Mouse (Mus musculus): ENCODE measurements around the gene Abca7. TPM values are rescaled to one million over a fixed set of nuclear protein-coding genes. Genes with fewer than 3 reads are reported as not detected.

The Abca7 gene
- polyA plus RNA-seq, 1 experiment from 2014 or later: 3.1 TPM

DNA sequence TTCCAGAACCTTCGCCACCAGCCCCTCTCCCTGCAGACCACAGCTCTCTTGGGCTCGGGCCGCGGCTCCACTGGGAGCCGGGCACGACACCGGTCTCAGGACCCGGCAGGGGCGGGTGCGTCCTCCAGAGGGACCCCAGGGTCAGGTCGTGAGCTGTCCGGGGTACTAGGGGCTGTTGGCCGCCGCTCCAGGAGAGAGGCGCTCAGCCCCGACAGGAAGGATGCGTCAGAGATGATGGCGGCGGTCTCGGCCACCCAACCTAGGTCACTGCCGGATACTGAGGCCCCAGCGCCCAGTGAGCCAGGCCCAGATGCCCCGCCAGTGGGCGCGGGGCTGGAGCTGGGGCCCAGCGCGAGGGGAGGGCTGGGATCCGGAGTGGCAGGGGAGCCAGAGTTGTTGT is 19.0 kb upstream of the Abca7 start:
- Histone ChIP-seq H3K9ac (replicated peaks) (no peak overlapping the region), H3K36me3 (replicated peaks; ENCODE audit: insufficient read depth, low read length) (peaks cover 38% of the 10 kb centered on the region), H3K4me2 (ENCODE audit: low read depth, low read length) (no peak overlapping the region), H3K9me3 (ENCODE audit: low read length) (peaks cover 9% of the 10 kb centered on the region; the same call in 1 of the 2 replicates), H3K4me1 (ENCODE audit: insufficient read depth) (peaks cover 5% of the 10 kb centered on the region), H3K27ac (ENCODE audit: low read depth) (no peak overlapping the region), H3K4me3 (ENCODE audit: low read depth, low read length) (no peak overlapping the region), H3K27me3 (ENCODE audit: insufficient read depth, low read length) (0 out of 2 replicates have a peak, but pooled peaks cover under 1% of the 10 kb centered on the region)
- no peak for TF ChIP-seq CTCF (IDR thresholded peaks at IDR 0.05; ENCODE audit: low read depth)
- TF ChIP-seq EP300 (IDR thresholded peaks at IDR 0.05; ENCODE audit: low read depth): no peak
- WGBS (ENCODE audit: insufficient replicate concordance): 95% methylated on average over 28 of the region's 28 CpGs
- ATAC-seq (no peak), DNase-seq (no peak)

DNA sequence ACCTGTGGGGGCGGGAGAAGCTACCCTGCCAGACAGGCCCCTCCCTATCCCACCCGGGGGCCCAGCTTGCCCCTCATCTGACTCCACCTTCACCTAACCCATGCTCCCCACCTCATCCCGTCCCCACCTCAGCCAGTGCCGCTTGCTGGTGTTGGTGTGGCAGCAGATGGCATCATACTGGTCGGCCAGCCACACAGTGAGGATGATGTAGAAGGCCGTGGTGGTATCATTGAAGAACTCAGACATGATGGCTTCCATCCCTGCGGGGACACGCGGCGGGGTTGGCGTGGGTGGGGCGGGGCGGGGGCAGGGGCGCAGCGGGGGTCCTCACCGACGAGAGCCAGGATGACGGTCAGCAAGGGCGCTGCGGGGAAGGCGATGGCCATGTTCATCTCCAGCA is 18.2 kb upstream of the Abca7 start:
- Histone ChIP-seq H3K9ac (replicated peaks) (no peak overlapping the region), H3K9me3 (ENCODE audit: low read length) (peaks cover 9% of the 10 kb centered on the region; the same call in 1 of the 2 replicates), H3K36me3 (replicated peaks; ENCODE audit: insufficient read depth, low read length) (peaks cover 40% of the 10 kb centered on the region), H3K27ac (ENCODE audit: low read depth) (no peak overlapping the region), H3K4me3 (ENCODE audit: low read depth, low read length) (no peak overlapping the region), H3K27me3 (ENCODE audit: insufficient read depth, low read length) (no peaks in the 10 kb centered on the region), H3K4me2 (ENCODE audit: low read depth, low read length) (no peak overlapping the region), H3K4me1 (ENCODE audit: insufficient read depth) (peaks cover 10% of the 10 kb centered on the region)
- TF ChIP-seq EP300 (IDR thresholded peaks at IDR 0.05; ENCODE audit: low read depth) (no peak), CTCF (IDR thresholded peaks at IDR 0.05; ENCODE audit: low read depth) (no peak)
- 93% methylated on average over 17 of the region's 21 CpGs for WGBS (ENCODE audit: insufficient replicate concordance)
- ATAC-seq (no peak), DNase-seq (no peak)

DNA sequence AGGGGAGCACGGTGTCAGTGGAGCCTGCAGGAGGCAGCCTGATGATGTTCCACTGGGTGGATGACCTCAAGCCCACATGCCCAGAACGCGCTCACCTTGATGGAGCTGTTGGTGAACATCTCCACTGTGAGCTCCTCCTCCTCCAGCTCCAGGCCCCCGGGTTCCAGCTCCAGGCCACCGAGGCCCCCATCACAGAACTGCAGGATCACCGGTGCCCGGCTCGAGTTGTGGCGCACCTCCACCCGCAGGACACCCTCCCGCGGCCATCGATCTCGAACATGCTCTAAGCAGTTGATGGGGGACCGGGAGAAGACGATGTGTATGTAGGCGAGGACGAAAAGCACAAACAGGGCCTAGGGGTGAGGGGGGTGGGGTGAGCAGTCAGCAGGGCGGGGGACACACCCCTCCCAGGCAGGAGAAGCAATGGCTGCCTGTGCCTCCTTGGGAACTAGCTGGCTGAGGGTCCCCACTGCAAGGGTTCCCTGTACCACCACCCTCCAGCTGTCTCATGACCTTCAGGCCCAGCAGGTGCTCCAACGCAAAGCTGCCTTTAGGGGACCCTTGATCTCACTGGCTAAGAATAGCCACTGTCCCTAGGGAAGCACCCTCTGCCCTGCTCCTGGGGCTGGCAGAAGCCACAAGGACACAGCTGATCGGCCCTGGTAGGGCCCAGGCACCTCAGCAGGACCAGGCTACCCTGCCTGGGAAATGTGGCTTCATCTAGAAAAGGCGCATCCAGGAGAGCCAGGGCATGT is 16.7 kb upstream of the Abca7 start:
- DNase-seq: no peak
- H3K27ac ChIP-seq (ENCODE audit: low read depth): no peak overlapping the region
- no peak for ATAC-seq
- no peak overlapping the region for H3K4me2 ChIP-seq (ENCODE audit: low read depth, low read length)
- WGBS (ENCODE audit: insufficient replicate concordance): 87% methylated on average over 22 of the region's 22 CpGs
- no peak overlapping the region for H3K4me3 ChIP-seq (ENCODE audit: low read depth, low read length)
- no peak for TF ChIP-seq EP300 (IDR thresholded peaks at IDR 0.05; ENCODE audit: low read depth)
- TF ChIP-seq CTCF (IDR thresholded peaks at IDR 0.05; ENCODE audit: low read depth): no peak
- peaks cover 40% of the 10 kb centered on the region for H3K36me3 ChIP-seq (replicated peaks; ENCODE audit: insufficient read depth, low read length)
- peaks cover 15% of the 10 kb centered on the region for H3K4me1 ChIP-seq (ENCODE audit: insufficient read depth)
- H3K27me3 ChIP-seq (ENCODE audit: insufficient read depth, low read length): no peaks in the 10 kb centered on the region
- peaks cover 9% of the 10 kb centered on the region; the same call in 1 of the 2 replicates for H3K9me3 ChIP-seq (ENCODE audit: low read length)
- no peak overlapping the region for H3K9ac ChIP-seq (replicated peaks)

DNA sequence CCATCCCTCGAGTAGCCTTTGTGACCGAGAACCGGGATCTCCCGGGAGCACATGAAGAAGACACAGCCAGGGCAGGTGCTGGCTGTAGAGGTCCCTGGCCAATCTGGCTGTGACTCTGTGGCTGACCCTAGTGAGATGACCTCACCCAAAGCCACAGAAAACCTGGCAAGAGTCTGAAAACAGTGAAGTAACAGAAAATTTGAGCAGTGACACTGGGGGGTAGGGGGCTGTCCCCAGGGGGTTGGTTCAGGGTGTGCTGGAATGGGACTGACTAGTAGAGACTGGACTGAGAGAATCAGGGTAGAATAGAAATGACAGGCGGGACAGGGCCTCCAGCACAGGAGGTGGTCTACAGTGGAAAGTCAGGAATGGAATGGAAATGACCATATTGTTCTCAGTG is 13.1 kb upstream of the Abca7 start:
- Histone ChIP-seq H3K27me3 (ENCODE audit: insufficient read depth, low read length) (peaks cover 7% of the 10 kb centered on the region; the same call in 1 of the 2 replicates), H3K27ac (ENCODE audit: low read depth) (peak overlapping the region; percentile 88), H3K9ac (replicated peaks) (peak overlapping the region; percentile 87), H3K4me3 (ENCODE audit: low read depth, low read length) (peak overlapping the region; percentile 72), H3K4me1 (ENCODE audit: insufficient read depth) (peaks cover 38% of the 10 kb centered on the region), H3K9me3 (ENCODE audit: low read length) (no peaks in the 10 kb centered on the region), H3K4me2 (ENCODE audit: low read depth, low read length) (peak overlapping the region; percentile 78), H3K36me3 (replicated peaks; ENCODE audit: insufficient read depth, low read length) (peaks cover 12% of the 10 kb centered on the region; the same call in 1 of the 2 replicates)
- DNase-seq (no peak), ATAC-seq (no peak)
- WGBS (ENCODE audit: insufficient replicate concordance): 78% methylated on average over 5 of the region's 5 CpGs
- no peak for TF ChIP-seq CTCF (IDR thresholded peaks at IDR 0.05; ENCODE audit: low read depth)
- TF ChIP-seq EP300 (IDR thresholded peaks at IDR 0.05; ENCODE audit: low read depth): no peak

DNA sequence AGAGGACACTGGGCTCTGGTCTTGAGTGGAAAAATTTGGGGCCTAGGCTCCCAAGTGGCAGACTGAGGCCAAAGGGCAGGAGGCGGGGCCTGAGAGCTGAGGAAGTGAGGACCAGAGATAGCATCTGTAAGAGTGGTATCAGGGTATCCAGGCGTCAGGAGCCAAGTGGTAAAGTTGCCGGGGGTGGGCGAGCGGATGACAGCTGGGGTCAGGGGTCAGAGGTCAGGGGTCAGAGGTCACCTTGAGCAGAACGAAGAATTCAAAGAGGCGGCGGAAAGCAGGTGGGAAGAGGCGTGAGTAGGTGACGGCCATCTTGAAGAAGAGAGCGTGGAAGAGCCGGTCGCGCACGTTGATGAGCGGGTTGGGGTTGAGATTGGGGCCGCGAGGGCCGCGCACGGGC is 12.6 kb upstream of the Abca7 start:
- Histone ChIP-seq H3K27ac (ENCODE audit: low read depth) (peak overlapping the region; percentile 88), H3K4me3 (ENCODE audit: low read depth, low read length) (peak overlapping the region; percentile 72), H3K27me3 (ENCODE audit: insufficient read depth, low read length) (peaks cover 11% of the 10 kb centered on the region), H3K36me3 (replicated peaks; ENCODE audit: insufficient read depth, low read length) (peaks cover 8% of the 10 kb centered on the region; the same call in 1 of the 2 replicates), H3K9ac (replicated peaks) (peak overlapping the region; percentile 87), H3K4me1 (ENCODE audit: insufficient read depth) (peaks cover 43% of the 10 kb centered on the region), H3K4me2 (ENCODE audit: low read depth, low read length) (peak overlapping the region; percentile 78), H3K9me3 (ENCODE audit: low read length) (no peaks in the 10 kb centered on the region)
- under 1% methylated on average over 21 of the region's 21 CpGs for WGBS (ENCODE audit: insufficient replicate concordance)
- no peak for TF ChIP-seq EP300 (IDR thresholded peaks at IDR 0.05; ENCODE audit: low read depth)
- TF ChIP-seq CTCF (IDR thresholded peaks at IDR 0.05; ENCODE audit: low read depth): no peak
- DNase-seq: peak; percentile 82
- ATAC-seq: peak; percentile 3; the same call in 1 of the 2 replicates

DNA sequence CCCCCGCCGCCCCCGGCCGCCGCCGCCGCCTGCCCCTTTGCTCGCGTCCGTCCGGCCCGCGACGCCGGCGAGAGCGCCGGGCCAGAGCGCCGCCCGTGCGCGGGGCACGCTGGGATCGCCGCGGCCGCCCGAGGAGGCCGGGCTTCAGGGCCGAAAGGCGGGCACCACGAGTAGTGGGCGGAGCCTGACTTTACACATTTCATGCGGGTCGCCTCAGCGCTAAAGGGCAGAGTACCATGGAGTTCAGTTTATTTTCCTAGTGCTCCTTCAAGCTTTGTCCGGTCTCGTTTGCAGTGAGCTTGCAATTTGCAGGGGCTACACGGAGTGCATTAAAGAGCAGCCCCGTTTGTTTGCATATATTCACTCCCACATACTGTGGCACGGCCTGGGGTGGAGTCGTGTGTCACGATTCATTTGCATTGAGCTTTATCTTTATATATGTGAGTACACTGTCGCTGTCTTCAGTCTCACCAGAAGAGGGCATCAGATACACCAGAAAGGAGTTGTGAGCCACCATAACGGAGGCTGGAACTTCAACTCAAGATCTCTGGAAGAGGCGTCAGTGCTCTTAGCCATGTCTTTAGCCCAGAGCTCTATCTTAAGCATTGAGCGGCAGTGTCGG is 12.0 kb upstream of the Abca7 start, which contains the start of gene Tmem259:
TSS of gene Tmem259 (minus strand) at position 136 of the 622 bp plus-strand sequence.
- DNase-seq: peak; percentile 90
- peak within 1 kb of the TSS; percentile 78 for H3K4me2 ChIP-seq (ENCODE audit: low read depth, low read length)
- TF ChIP-seq EP300 (IDR thresholded peaks at IDR 0.05; ENCODE audit: low read depth): peak; percentile 29; the same call in 1 of the 2 replicates
- peak; percentile 81 for TF ChIP-seq CTCF (IDR thresholded peaks at IDR 0.05; ENCODE audit: low read depth)
- H3K9ac ChIP-seq (replicated peaks): peak within 1 kb of the TSS; percentile 87
- H3K27ac ChIP-seq (ENCODE audit: low read depth): peak within 1 kb of the TSS; percentile 88
- peak; percentile 78 for ATAC-seq
- H3K4me1 ChIP-seq (ENCODE audit: insufficient read depth): peaks cover 45% of the 10 kb centered on the region
- under 1% methylated on average over 44 of the region's 49 CpGs for WGBS (ENCODE audit: insufficient replicate concordance)
- peaks cover 11% of the 10 kb centered on the region for H3K27me3 ChIP-seq (ENCODE audit: insufficient read depth, low read length)
- H3K36me3 ChIP-seq (replicated peaks; ENCODE audit: insufficient read depth, low read length): 0 out of 2 replicates have a peak, but pooled peaks cover 2% of the 10 kb centered on the region
- H3K4me3 ChIP-seq (ENCODE audit: low read depth, low read length): peak within 1 kb of the TSS; percentile 72
- no peaks in the 10 kb centered on the region for H3K9me3 ChIP-seq (ENCODE audit: low read length)
